Mouse (Mus musculus) brown adipose tissue, adult 24 weeks (tissue): ENCODE results near the gene St3gal5. TPM values are rescaled to one million over a fixed set of nuclear protein-coding genes. Genes with fewer than 3 reads are reported as not detected.
"Not testable (repeated sequence)": the region's sequence is repeated elsewhere in the genome, so short reads cannot be mapped to it uniquely, and the experiment has no call there.

Experiments used
- H3K27ac ChIP-seq: fragments of 200-500 bp; replicated peaks from 2 replicates; pipeline ENCODE4 v1.5.1; 2012; ENCODE audit warnings: low read depth, mild to moderate bottlenecking, low read length
- H3K4me1 ChIP-seq: fragments of 200-500 bp; 2 replicates; pipeline ENCODE4 v1.6.1; 2012; ENCODE audit warnings: low read length, mixed read lengths; ENCODE audit not compliant: control insufficient read depth, insufficient read depth, insufficient read length
- H3K4me3 ChIP-seq: fragments of 200-500 bp; 2 replicates; pipeline ENCODE4 v1.5.1; 2012; ENCODE audit warnings: low read depth, mild to moderate bottlenecking, low read length, moderate library complexity; ENCODE audit not compliant: insufficient read depth
- polyA plus RNA-seq: library from polyadenylated mRNA; stranded (reverse); fragments of >200 nt; gene quantifications from 2 replicates; pipeline ENCODE4 v1.2.4, GENCODE M21; 2012; ENCODE audit not compliant: missing spikeins, insufficient read depth, insufficient read length

St3gal5 gene
- 20.7 and 69.6 TPM in 2 replicates for polyA plus RNA-seq

DNA sequence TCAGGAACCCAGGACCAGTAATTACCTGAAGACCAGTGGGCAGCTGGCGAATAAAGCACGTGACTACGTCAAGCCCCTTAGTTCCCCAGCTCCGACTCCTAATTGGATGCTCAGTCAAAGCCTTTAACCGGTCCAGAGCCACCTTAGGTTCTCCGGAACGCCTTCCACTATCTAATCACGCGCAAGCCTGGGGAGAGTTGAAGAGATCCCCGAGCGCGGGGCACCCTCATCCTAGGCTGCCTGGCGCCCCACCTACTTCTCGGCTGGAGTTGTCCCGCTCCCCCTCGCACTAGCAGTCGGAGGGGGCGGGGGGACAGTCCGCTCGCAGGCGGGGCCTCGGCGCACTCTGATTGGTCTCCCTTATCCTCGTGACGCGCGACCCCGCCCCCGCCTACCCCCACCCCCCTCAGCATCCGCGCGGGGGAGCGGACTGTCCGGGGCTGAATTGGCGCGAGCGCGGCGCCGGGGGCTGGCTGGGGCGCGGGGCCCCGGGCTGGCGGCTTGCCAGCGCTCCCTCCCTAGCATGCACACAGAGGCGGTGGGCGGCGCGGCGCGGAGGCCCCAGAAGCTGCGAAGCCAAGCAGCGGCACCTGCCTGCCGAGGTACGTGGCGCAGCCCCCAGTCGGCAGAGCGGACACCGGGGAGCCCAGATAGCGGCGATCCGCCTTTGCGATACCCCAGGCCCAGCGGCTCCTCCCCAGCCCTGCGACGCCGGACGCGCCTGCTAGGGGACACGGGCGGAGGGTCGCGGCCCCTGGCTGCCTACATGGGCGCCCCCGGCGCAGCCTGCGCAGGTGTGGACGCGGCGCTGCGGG lies at the start of gene St3gal5:
Gene St3gal5, plus strand, starts transcription at position 412 of the 815 bp plus-strand sequence.
- Histone ChIP-seq H3K27ac (no peak within 1 kb of the TSS), H3K4me1 (no peaks in the 10 kb centered on the region), H3K4me3 (peak within 1 kb of the TSS; percentile 89)

DNA sequence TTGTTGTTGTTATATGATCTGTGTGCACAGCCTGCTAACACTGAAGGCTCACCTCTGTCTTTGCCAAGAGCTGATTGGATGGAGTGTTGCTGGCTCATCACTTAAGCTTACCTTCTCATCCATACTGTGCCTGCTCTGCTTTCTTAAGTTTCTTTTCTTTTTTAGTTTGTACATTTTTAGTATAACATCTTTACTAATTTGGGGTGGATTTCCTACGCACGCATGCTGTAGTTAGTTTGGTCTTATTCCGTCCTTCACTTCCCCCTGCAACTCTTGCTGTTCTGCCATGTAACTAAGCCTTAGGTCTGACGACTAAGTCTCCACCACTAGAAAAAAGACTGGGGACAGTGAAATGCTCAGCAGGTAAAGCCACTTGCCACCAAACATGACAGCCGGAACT lies 48.7 kb upstream of the St3gal5 start:
- H3K27ac ChIP-seq = no peak overlapping the region
- peaks cover 12% of the 10 kb centered on the region for H3K4me1 ChIP-seq
- no peak overlapping the region for H3K4me3 ChIP-seq

DNA sequence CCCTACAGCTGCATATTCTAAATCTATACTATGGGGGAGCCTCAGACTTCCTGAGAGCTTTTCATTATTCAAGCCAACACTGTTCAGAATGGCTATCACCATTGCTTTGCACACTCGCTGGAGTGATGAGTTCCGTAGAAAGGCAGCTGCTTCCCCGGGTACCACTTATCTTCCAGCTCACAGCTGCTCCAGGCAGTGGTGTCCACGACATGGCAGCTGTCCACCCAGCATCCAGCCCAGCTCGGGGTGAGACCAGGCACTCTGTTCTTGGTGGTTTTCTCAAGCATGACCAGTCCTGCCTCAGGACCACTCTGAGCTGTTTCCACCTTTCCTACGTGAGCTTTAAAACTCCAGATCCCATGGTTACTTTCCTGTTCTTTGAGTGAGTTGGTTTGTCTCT lies 47.5 kb upstream of the St3gal5 start:
- peaks cover 12% of the 10 kb centered on the region for H3K4me1 ChIP-seq
- H3K4me3 ChIP-seq = no peak overlapping the region
- H3K27ac ChIP-seq = no peak overlapping the region

DNA sequence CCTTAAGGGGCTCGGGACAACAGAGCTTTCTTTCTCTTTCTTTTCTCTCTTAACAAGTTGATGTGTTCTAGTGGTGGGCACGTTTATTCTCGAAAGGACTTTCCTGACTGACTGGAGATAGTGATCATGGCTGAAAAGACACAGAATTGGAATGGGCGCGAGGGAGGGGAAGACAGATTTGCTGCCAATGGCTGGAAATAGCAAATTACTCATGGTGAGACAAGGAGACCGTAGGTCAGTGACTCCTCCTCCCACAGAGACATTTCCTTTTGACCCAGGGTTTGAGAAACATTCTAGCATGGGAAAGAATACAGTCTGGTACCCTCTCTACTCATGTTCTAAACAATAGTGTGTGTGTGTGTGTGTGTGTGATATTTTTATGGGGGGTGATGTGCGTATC lies 46.6 kb upstream of the St3gal5 start:
- Histone ChIP-seq H3K4me3 (no peak overlapping the region), H3K27ac (no peak overlapping the region)

DNA sequence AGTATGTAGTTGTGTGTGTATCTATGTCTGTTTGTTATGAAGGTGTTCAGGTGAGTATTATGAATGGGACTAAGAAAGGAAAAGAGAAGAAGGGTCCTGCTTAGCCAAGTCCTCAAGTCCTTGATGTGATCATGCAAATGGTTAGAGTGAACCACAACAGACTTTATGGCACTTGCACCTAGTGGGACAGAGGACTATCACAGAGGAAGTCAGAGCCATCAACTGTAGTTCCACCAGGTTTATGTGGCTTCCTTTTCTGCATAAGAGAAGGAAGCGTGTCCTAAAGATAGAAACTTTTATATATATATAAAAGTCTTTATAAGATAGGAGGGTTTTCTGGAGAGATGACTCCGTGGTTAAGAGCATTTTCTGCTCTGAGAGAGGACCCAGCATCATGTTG lies 46.1 kb upstream of the St3gal5 start:
- Histone ChIP-seq H3K4me1 (peaks cover 12% of the 10 kb centered on the region), H3K4me3 (no peak overlapping the region), H3K27ac (no peak overlapping the region)

More for the DNA sequence above, 46.6 kb upstream of the St3gal5 start:
- H3K4me1 ChIP-seq = peaks cover 12% of the 10 kb centered on the region

DNA sequence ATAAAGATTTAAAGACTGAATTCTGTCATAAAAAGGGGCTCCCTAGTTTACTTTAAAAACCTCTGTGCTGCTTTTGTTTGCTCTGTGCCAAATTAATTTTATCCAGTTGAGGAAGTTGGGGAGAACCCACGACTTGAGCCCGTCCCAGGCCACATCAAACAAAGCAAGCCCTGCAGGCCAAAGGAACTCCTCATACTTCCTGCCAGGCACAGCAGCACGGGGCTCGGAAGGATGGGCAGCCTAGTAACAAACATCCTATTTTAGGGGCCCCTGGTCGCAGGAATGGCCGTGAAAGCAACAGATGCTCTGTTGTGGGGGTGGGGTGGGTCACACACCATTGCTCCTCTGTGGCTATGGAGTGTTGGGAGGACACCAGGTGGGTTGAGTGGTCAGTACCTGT lies 45.6 kb upstream of the St3gal5 start:
- no peak overlapping the region for H3K27ac ChIP-seq
- no peak overlapping the region for H3K4me3 ChIP-seq
- H3K4me1 ChIP-seq = peaks cover 12% of the 10 kb centered on the region

DNA sequence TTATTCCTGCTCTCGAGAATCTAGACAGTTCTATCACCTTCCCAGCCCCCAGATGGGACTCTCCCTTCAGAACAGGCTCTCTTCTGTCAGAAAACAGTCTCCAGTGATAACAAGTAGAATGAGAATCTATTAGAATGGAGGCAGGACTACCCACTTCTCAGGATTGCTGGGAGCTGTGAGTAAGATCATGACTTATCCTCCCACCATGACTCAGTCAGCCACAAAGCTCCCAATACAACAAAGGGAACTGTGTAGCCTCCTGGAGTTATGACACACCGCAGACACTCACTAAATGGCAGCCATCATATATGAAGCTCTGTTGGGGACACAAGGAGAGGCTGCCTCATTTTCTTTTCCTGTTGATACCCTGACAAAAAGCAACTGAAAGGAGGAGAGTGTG lies 40.8 kb upstream of the St3gal5 start:
- 0 out of 2 replicates have a peak, but pooled peaks cover 2% of the 10 kb centered on the region for H3K4me1 ChIP-seq
- H3K4me3 ChIP-seq = no peak overlapping the region
- H3K27ac ChIP-seq = no peak overlapping the region

DNA sequence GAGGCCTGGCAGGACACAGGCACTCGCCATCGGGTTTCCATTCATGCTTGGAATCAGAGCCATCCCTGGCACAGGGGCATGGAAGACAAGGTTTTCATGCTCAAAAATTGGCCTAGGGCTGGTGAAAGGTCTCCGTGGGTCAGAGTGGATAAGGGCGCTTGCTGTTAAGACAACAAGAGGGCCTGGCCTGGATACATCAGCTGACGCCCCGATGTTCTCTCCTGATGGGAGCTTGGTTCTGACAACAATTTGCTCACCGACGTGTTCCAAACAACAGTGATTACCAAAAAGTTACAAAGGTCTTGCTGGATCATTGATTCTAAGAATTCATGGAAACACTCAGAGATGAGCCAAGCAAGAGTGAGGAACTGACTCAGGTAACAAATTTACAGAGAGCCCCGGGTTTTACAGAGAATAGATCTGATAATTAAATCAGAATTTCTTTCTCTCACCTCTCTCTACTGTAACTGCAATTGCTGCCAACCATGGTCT lies 38.9 kb upstream of the St3gal5 start:
- no peak overlapping the region for H3K4me3 ChIP-seq
- no peak overlapping the region for H3K27ac ChIP-seq
- H3K4me1 ChIP-seq = no peaks in the 10 kb centered on the region

DNA sequence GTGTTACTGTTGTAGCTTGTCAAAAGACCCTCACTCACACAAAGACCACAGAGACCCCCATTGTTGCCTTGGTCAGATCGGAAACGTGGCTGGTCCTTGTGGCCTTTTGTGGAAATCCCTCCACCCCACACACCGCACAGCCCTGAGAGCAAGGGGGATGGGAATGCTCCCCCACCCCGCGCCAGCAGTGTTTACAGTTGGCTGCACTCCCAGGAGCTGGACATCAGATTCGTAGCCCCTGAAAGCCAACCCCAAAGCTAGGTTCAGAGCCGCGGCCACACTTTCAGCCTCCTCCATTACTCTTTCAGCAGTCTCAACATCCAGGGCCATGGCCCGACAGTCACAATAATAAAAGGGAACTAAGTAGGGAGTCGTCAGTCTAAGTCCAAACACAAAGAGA lies 36.7 kb upstream of the St3gal5 start:
- not testable (repeated sequence) for H3K4me1 ChIP-seq, H3K27ac ChIP-seq, H3K4me3 ChIP-seq

DNA sequence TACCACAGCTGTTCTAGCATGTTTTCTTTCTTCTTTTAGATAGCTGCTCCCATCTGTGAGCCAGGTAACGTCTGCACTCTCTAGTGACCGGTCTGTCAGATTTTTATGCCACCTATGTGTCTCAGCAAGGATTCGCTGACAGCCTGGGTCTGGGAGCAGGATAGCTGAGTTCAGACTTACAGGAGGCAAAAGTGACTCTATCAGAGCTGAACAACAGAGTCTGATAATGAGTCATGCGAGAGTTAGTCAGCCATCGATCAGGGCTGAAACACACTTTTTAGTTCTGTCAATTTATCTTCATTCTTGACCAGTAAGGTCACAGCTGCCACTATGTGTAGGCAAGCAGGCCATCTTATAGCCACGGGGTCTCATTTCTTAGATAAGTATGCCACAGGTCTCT lies 33.7 kb upstream of the St3gal5 start:
- Histone ChIP-seq H3K4me1 (no peaks in the 10 kb centered on the region), H3K27ac (no peak overlapping the region), H3K4me3 (no peak overlapping the region)

DNA sequence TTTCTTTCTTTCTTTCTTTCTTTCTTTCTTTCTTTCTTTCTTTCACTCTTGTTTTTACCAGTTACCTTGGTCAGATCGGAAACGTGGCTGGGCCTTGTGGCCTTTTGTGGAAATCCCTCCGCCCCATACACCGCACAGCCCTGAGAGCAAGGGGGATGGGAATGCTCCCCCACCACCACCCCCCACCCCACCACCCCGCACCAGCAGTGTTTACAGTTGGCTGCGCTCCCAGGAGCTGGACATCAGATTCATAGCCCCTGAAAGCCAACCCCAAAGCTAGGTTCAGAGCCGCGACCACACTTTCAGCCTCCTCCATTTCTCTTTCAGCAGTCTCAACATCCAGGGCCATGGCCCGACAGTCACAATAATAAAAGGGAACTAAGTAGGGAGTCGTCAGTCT lies 31.4 kb upstream of the St3gal5 start:
- Histone ChIP-seq H3K4me1 (peaks cover under 1% of the 10 kb centered on the region; the same call in 1 of the 2 replicates), H3K4me3 (no peak overlapping the region), H3K27ac (no peak overlapping the region)

DNA sequence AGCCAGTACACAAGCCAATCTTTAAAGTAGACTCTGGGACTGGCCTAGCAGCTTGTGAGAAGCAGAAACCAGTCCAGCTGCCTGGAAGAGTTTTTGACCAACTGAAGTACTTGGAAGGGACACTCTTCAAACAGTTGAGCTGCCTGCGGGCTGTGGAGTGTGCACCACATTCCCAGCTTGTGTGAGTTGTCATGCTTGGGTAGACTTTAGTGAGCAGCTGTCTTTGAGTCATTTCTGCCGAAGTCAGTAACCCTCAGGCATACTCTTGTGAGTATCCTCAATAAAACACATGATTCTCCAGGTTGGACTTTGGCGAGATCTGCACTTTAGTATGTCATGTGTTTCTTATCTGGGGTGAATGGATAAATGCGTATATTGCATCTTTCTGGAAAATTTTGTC lies 29.0 kb upstream of the St3gal5 start:
- Histone ChIP-seq H3K4me1 (peaks cover 4% of the 10 kb centered on the region), H3K27ac (no peak overlapping the region), H3K4me3 (no peak overlapping the region)

DNA sequence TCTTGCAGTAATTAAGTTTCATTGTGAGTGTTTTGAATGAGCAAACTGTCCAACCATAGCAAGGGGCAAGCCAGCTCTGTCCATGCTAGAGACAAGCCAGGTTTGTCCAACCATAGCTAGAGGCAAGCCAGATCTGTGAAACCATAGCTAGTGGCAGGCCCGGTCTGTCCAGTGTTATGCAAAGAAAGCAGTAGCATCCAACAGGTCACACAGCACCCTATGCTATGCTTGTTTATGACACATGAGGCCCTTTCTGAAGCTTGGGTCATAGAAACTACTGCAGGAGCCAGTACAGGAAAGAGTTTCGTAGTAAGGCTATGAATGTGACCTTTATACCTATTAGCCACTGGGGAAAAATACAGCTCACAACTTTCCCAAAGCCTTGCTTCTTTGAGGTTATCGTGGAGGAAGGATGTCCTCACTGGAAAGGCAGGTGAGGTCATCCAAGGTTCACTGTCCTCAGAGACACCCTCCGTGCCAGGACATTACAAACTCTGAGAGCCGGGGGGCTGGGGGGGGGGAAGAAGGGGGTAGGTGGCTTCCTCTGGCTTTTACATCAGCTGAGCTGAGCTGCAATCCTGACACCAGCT lies 26.0 kb upstream of the St3gal5 start:
- H3K4me3 ChIP-seq = no peak overlapping the region
- peak overlapping the region; percentile 71 for H3K27ac ChIP-seq
- H3K4me1 ChIP-seq = peaks cover 4% of the 10 kb centered on the region

DNA sequence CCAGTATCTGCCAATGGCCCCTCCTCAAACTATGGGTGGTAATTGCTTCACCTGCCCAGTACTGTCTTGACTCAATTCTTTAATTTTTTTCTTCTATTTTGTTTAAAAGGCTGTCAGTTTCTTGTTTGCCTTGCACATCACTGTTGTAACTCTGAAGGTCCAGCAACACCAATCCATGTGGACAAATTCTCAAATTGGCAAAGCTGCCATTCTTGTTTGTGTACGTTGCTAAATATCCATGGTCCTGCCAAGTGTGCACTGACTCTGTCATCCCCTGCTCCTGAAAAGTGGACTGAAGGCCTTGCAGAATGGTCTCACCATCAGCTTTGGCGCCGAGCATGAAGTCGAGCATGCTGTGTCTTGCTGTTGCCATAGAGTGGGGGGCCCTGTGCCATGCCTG lies 23.6 kb upstream of the St3gal5 start:
- Histone ChIP-seq H3K27ac (no peak overlapping the region), H3K4me3 (no peak overlapping the region), H3K4me1 (peaks cover 4% of the 10 kb centered on the region)

DNA sequence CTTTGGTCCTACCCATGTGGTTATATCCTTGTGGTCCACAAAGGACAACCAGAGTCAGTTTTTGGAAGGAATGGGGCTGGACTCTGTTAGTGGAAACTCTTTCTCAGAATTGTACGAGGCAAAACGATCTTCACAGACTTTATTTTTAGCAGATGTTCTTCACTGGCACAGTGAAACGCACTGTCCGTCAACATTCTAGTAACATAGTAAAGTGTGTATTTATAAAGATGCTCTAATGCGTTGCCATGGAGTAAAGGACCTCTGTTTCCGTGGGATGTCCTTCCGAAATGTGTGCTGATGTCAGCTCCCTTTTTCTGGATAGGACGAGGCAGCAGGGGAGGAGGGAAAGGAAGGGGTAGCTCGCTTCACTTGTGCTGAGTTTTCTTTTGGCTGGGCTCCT lies 20.9 kb upstream of the St3gal5 start:
- Histone ChIP-seq H3K4me1 (no peaks in the 10 kb centered on the region), H3K27ac (no peak overlapping the region), H3K4me3 (no peak overlapping the region)

DNA sequence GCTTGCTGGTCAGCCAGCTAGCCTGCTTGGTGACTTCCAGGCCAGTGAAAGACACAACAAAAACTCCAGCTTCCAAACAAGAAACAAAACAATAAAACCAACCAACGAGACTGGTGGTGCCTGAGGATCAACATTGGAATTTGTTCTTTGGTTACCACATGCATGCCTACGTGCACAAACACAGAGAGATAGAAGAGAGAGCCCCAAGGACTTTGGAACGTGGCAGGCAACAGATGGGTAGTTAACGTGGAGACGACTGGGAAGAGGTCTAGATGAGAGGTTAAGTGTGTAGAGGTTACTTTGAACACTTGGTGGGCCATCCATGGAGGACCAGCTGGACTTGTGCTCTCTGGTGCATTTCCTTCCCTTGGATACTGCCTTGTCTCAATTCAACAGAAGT lies 19.2 kb upstream of the St3gal5 start:
- H3K4me1 ChIP-seq = no peaks in the 10 kb centered on the region
- H3K27ac ChIP-seq = no peak overlapping the region
- H3K4me3 ChIP-seq = no peak overlapping the region
